Mouse (Mus musculus): ENCODE measurements around the gene Insig1. TPM values are rescaled to one million over a fixed set of nuclear protein-coding genes. Genes with fewer than 3 reads are reported as not detected.

The Insig1 gene
- 87.3 and 89.3 TPM in 2 replicates for polyA plus RNA-seq (2016; fragmentation: Nextera tagmentation; extraction: Ambion mirVana)

DNA sequence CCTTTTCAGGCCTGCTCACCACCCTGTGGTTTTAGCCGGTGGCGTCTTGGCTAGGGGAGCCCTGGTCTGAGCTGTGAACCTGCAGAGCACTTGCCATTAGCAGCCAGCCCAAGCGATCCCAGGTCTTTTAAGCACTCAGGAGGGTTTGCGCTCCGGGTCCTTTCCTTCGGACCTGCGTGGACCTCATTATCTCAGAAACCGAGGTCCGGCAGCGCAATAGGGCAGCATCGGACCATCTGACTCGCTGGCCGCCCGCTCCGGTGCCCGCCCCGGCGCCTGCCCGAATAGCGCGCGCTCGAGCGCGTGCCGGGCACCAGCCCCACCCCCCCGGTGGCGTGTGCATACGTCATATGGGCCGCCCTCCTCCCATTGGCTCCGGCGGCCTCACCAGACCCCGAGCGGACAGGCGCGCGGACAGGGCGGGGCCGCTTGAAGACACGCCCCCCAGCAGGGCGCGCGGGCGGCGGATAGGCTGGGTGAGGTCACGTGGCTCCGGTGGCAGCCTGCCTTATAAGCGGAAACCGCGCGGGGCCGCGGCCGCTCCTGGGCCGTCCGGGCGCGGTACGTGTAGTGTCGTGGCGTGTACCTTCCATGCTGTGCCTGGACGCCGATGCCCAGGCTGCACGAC, at the start of gene Insig1:
Insig1 (plus strand) TSS at position 536 of the 628 bp plus-strand sequence.
- WGBS: under 1% methylated on average over 64 of the region's 64 CpGs
- Histone ChIP-seq H3K9me3 (no peaks in the 10 kb centered on the region), H3K4me2 (replicated peaks) (peak within 1 kb of the TSS; percentile 78), H3K4me3 (peak within 1 kb of the TSS; percentile 86), H3K4me1 (peaks cover 27% of the 10 kb centered on the region), H3K27me3 (replicated peaks) (no peaks in the 10 kb centered on the region), H3K27ac (peak within 1 kb of the TSS; percentile 93), H3K36me3 (peaks cover 26% of the 10 kb centered on the region), H3K9ac (peak within 1 kb of the TSS; percentile 79)
- peak; percentile 93 for ATAC-seq (ENCODE audit: low FRiP score, low read depth)

DNA sequence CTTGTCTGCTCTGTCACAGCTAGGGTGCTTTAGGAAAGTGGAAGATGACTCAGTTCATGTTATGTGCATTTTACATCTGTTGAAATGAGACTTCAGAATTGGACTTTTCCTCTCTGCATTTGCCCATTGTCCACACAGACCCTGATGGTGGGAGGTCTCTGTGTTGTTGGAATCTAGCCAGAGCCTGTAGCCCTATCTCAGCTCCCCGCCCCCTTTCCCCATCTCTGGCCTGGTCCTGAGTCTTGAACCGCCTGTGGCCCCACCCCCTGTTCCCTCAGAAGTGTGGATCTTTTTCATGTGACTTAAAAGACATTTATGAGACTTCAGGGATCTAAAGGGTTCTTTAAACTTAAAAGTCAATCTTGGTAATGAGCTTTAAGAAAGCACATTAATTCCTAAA, 47.7 kb upstream of the Insig1 start:
- H3K4me2 ChIP-seq (replicated peaks): no peak overlapping the region
- no peaks in the 10 kb centered on the region for H3K9me3 ChIP-seq
- no peak overlapping the region for H3K27ac ChIP-seq
- no peak overlapping the region for H3K4me3 ChIP-seq
- H3K27me3 ChIP-seq (replicated peaks): no peaks in the 10 kb centered on the region
- ATAC-seq (ENCODE audit: low FRiP score, low read depth): no peak
- WGBS: 51% methylated on average over 2 of the region's 2 CpGs
- H3K9ac ChIP-seq: no peak overlapping the region
- no peaks in the 10 kb centered on the region for H3K4me1 ChIP-seq
- no peaks in the 10 kb centered on the region for H3K36me3 ChIP-seq

- H3K4me3 ChIP-seq: no peak overlapping the region
- no peak for ATAC-seq (ENCODE audit: low FRiP score, low read depth)
- H3K27me3 ChIP-seq (replicated peaks): no peaks in the 10 kb centered on the region
- H3K9me3 ChIP-seq: no peaks in the 10 kb centered on the region
- no peaks in the 10 kb centered on the region for H3K36me3 ChIP-seq
- WGBS: 94% methylated on average over 3 of the region's 3 CpGs
- no peak overlapping the region for H3K27ac ChIP-seq
- H3K9ac ChIP-seq: no peak overlapping the region
- H3K4me2 ChIP-seq (replicated peaks): no peak overlapping the region
- no peaks in the 10 kb centered on the region for H3K4me1 ChIP-seq
Measured at GRCm38 (mm10) chr5:28031577-28032236, 39.5 kb upstream of the Insig1 start.

DNA sequence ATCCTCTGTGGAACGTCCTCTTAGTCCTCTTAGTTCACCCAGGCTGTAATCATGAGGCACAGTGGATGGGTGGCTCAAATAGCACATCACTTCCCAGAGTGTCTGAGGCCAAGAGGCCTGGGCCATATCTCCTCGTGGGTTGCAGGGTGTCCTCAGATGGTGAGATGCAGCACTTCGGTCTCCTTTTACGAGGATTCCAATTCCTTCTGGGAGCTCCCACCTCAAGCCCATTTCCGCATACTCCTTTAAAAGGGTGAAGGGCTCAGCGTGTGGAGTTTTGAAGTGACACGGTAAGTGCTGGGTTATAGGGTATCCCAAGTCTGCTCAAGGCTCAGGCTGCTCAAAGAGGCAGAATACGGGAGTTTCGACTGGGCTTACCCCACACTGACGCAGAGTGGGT, 38.3 kb upstream of the Insig1 start:
- no peaks in the 10 kb centered on the region for H3K36me3 ChIP-seq
- no peaks in the 10 kb centered on the region for H3K4me1 ChIP-seq
- no peak overlapping the region for H3K4me2 ChIP-seq (replicated peaks)
- H3K4me3 ChIP-seq: no peak overlapping the region
- H3K9ac ChIP-seq: no peak overlapping the region
- WGBS: 86% methylated on average over 10 of the region's 10 CpGs
- H3K27ac ChIP-seq: no peak overlapping the region
- ATAC-seq (ENCODE audit: low FRiP score, low read depth): no peak
- H3K9me3 ChIP-seq: no peaks in the 10 kb centered on the region
- no peaks in the 10 kb centered on the region for H3K27me3 ChIP-seq (replicated peaks)

DNA sequence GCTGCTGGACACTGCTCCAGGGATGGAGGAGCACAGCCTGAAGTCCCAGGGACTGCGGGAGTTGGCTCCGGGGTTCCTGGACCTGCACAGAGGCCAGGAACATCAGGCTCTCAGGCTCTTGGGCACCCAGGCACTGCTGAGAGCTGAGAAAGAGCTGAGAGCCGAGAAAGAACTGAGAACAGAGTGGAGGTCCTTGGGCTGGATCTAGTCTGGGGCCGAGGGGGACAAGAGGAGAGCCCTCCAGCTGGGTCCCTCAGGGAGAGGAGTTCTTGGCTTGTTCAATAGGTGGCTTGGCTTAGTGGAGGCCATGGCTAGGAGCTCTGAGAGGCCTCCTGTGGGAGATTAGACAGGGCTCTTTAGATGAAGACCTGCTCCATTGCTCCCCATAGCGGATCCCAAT, 37.9 kb upstream of the Insig1 start:
- H3K9me3 ChIP-seq: no peaks in the 10 kb centered on the region
- WGBS: 87% methylated on average over 5 of the region's 5 CpGs
- ATAC-seq (ENCODE audit: low FRiP score, low read depth): no peak
- no peaks in the 10 kb centered on the region for H3K4me1 ChIP-seq
- H3K4me3 ChIP-seq: no peak overlapping the region
- no peaks in the 10 kb centered on the region for H3K27me3 ChIP-seq (replicated peaks)
- H3K4me2 ChIP-seq (replicated peaks): no peak overlapping the region
- no peak overlapping the region for H3K9ac ChIP-seq
- H3K27ac ChIP-seq: no peak overlapping the region
- no peaks in the 10 kb centered on the region for H3K36me3 ChIP-seq

DNA sequence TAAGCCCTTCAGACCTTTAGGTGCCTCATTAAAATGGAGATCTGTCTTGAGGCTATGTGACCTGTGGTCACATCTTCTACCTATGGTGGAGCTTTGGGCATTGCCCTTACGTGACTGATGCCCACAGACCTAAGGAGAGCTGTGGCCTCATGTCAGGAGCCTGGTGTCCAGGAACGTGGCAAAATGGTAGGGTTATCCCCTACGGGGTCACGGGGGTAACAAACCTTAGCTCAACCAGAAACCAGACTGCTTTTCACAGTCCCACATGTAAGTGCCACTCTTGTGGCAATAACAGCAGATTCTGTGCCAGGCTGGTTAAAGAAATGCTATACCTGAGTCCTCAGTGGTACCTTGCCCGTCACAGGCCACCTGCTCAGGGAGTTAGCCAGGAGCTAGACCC, 37.3 kb upstream of the Insig1 start:
- Histone ChIP-seq H3K4me1 (no peaks in the 10 kb centered on the region), H3K27ac (no peak overlapping the region), H3K9me3 (no peaks in the 10 kb centered on the region), H3K9ac (no peak overlapping the region), H3K4me3 (no peak overlapping the region), H3K4me2 (replicated peaks) (no peak overlapping the region), H3K36me3 (no peaks in the 10 kb centered on the region), H3K27me3 (replicated peaks) (no peaks in the 10 kb centered on the region)
- no peak for ATAC-seq (ENCODE audit: low FRiP score, low read depth)
- 88% methylated on average over 5 of the region's 5 CpGs for WGBS

- Histone ChIP-seq H3K4me1 (no peaks in the 10 kb centered on the region), H3K4me2 (replicated peaks) (no peak overlapping the region), H3K9me3 (no peaks in the 10 kb centered on the region), H3K36me3 (no peaks in the 10 kb centered on the region), H3K27ac (no peak overlapping the region), H3K27me3 (replicated peaks) (no peaks in the 10 kb centered on the region), H3K4me3 (no peak overlapping the region), H3K9ac (no peak overlapping the region)
- ATAC-seq (ENCODE audit: low FRiP score, low read depth): no peak
- WGBS: 91% methylated on average over 1 of the region's 1 CpGs
Measured at GRCm38 (mm10) chr5:28036011-28036410, 35.2 kb upstream of the Insig1 start.

- no peaks in the 10 kb centered on the region for H3K9me3 ChIP-seq
- H3K27me3 ChIP-seq (replicated peaks): no peaks in the 10 kb centered on the region
- H3K4me3 ChIP-seq: no peak overlapping the region
- H3K27ac ChIP-seq: no peak overlapping the region
- H3K4me1 ChIP-seq: no peaks in the 10 kb centered on the region
- no peak overlapping the region for H3K9ac ChIP-seq
- H3K4me2 ChIP-seq (replicated peaks): no peak overlapping the region
- no peaks in the 10 kb centered on the region for H3K36me3 ChIP-seq
- WGBS: 79% methylated on average over 1 of the region's 1 CpGs
- no peak for ATAC-seq (ENCODE audit: low FRiP score, low read depth)
Measured at GRCm38 (mm10) chr5:28036518-28036917, 34.6 kb upstream of the Insig1 start.

GRCm38 (mm10) chr5:28037172-28037591, 34.0 kb upstream of the Insig1 start:
- no peaks in the 10 kb centered on the region for H3K9me3 ChIP-seq
- no peak overlapping the region for H3K4me2 ChIP-seq (replicated peaks)
- no peaks in the 10 kb centered on the region for H3K27me3 ChIP-seq (replicated peaks)
- no peak for ATAC-seq (ENCODE audit: low FRiP score, low read depth)
- no peaks in the 10 kb centered on the region for H3K36me3 ChIP-seq
- H3K4me3 ChIP-seq: no peak overlapping the region
- no peak overlapping the region for H3K27ac ChIP-seq
- 35% methylated on average over 3 of the region's 3 CpGs for WGBS
- H3K9ac ChIP-seq: no peak overlapping the region
- no peaks in the 10 kb centered on the region for H3K4me1 ChIP-seq

DNA sequence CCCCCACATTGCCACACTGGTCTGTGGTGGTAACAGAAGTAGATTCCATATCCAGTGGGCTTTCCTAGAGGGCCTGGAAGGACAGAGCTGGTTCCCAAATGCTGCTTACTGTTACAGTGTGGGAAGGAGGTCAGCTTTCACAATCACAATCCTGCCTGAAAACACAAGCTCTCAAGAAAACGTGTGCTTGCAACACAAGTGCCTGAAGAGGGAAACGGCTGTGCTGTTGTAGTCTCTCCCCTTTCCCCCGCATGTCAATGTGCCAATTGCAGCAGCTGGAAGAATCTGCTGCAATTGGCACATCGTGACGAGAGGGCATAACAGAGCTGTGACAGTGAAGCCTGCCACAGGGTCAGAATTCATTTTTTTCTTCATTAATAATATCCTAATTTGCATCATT, 33.5 kb upstream of the Insig1 start:
- WGBS: 47% methylated on average over 5 of the region's 5 CpGs
- Histone ChIP-seq H3K9me3 (no peaks in the 10 kb centered on the region), H3K4me2 (replicated peaks) (no peak overlapping the region), H3K4me1 (no peaks in the 10 kb centered on the region), H3K36me3 (no peaks in the 10 kb centered on the region), H3K4me3 (no peak overlapping the region), H3K27me3 (replicated peaks) (no peaks in the 10 kb centered on the region), H3K9ac (no peak overlapping the region), H3K27ac (no peak overlapping the region)
- ATAC-seq (ENCODE audit: low FRiP score, low read depth): no peak

- no peak overlapping the region for H3K4me2 ChIP-seq (replicated peaks)
- ATAC-seq (ENCODE audit: low FRiP score, low read depth): no peak
- no peaks in the 10 kb centered on the region for H3K36me3 ChIP-seq
- H3K27me3 ChIP-seq (replicated peaks): no peaks in the 10 kb centered on the region
- H3K4me3 ChIP-seq: no peak overlapping the region
- no peak overlapping the region for H3K27ac ChIP-seq
- 53% methylated on average over 2 of the region's 2 CpGs for WGBS
- H3K9ac ChIP-seq: no peak overlapping the region
- no peaks in the 10 kb centered on the region for H3K9me3 ChIP-seq
- H3K4me1 ChIP-seq: no peaks in the 10 kb centered on the region
Measured at GRCm38 (mm10) chr5:28038115-28038514, 33.0 kb upstream of the Insig1 start.

DNA sequence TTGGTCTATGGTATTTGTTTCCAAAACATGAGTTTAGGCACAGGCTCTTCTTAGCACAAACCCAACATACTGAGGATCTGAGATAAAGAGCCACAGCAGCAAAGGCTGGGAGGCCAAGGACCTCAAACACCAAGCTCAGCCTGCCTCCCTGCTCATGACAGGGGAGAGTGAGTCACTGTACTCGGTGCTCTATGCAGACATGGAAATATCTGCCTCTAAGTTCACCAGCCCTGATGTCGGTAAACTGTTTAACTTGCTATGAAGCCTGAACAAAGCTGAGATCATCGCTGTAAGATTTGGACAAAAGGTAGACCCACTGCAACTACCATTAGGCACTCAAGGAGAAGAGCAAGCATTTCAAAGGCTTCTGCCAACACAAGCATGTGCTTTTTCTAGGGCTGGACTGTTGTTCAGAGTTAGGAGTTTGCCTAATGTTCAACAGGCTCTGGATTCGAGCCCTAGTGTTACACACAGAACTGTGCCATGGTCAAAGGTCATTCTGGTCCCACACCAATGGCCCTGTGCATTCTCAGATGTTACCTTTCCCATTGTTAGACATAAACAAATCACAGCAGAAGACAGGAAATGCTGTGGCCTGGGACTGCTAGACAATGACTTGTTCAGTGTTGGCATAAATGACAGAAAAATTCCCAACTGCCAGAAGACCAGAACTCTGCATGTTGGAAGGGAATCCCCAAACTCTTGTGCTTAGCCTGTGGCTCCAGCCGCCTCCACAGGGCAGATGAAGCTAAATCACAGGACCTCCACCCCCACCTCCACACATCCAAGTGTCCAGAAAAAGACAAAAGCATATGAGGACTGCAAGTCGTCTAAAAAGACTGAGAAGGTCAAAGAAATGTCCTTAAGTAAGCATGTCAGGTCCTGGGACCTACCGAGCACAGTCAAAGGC, 31.2 kb upstream of the Insig1 start:
- Histone ChIP-seq H3K36me3 (no peaks in the 10 kb centered on the region), H3K27me3 (replicated peaks) (no peaks in the 10 kb centered on the region), H3K4me1 (no peaks in the 10 kb centered on the region), H3K4me2 (replicated peaks) (no peak overlapping the region), H3K9me3 (peaks cover 8% of the 10 kb centered on the region), H3K9ac (no peak overlapping the region), H3K27ac (no peak overlapping the region), H3K4me3 (no peak overlapping the region)
- no peak for ATAC-seq (ENCODE audit: low FRiP score, low read depth)
- WGBS: 80% methylated on average over 7 of the region's 7 CpGs

All from neural tube, embryonic 12.5 days (tissue).